Mouse (Mus musculus): ENCODE results near the gene Gm10053. TPM values are rescaled to one million over a fixed set of nuclear protein-coding genes. Genes with fewer than 3 reads are reported as not detected.

Gm10053 gene
- total and polyA plus RNA-seq, 2 experiments from 2014 or later: 35.6 to 302 TPM

- 10% methylated on average over 2 of the region's 2 CpGs for WGBS
- DNase-seq (ENCODE audit: low spot score): no peak
- H3K9ac ChIP-seq (replicated peaks; ENCODE audit: low read length, poor library complexity, severe bottlenecking): no peak overlapping the region
- no peak overlapping the region for H3K27ac ChIP-seq (ENCODE audit: low read depth, low read length)
- H3K4me3 ChIP-seq (ENCODE audit: low read depth, low read length): no peak overlapping the region
- peaks cover 51% of the 10 kb centered on the region for H3K27me3 ChIP-seq (ENCODE audit: insufficient read depth, low read length)
- no peak for ATAC-seq (ENCODE audit: low FRiP score)
- no peaks in the 10 kb centered on the region for H3K9me3 ChIP-seq (ENCODE audit: low read length)
- H3K4me2 ChIP-seq (ENCODE audit: low read depth, low read length, poor library complexity, severe bottlenecking): no peak overlapping the region
- TF ChIP-seq CTCF (IDR thresholded peaks at IDR 0.05): no peak
- peaks cover 9% of the 10 kb centered on the region; the same call in 1 of the 2 replicates for H3K4me1 ChIP-seq (ENCODE audit: insufficient read depth, low read length)
- no peaks in the 10 kb centered on the region for H3K36me3 ChIP-seq (ENCODE audit: insufficient read depth, low read length)
These were observed 26.8 kb downstream of the Gm10053 start for GRCm38 (mm10) chr19:24902256-24902655.

- H3K4me2 ChIP-seq (ENCODE audit: low read depth, low read length, poor library complexity, severe bottlenecking): no peak overlapping the region
- DNase-seq (ENCODE audit: low spot score) (no peak), ATAC-seq (ENCODE audit: low FRiP score) (no peak)
- no peaks in the 10 kb centered on the region for H3K9me3 ChIP-seq (ENCODE audit: low read length)
- WGBS: 64% methylated on average over 2 of the region's 2 CpGs
- peaks cover 6% of the 10 kb centered on the region; the same call in 1 of the 2 replicates for H3K4me1 ChIP-seq (ENCODE audit: insufficient read depth, low read length)
- no peak for TF ChIP-seq CTCF (IDR thresholded peaks at IDR 0.05)
- H3K9ac ChIP-seq (replicated peaks; ENCODE audit: low read length, poor library complexity, severe bottlenecking): no peak overlapping the region
- no peak overlapping the region for H3K27ac ChIP-seq (ENCODE audit: low read depth, low read length)
- peaks cover 46% of the 10 kb centered on the region for H3K27me3 ChIP-seq (ENCODE audit: insufficient read depth, low read length)
- no peak overlapping the region for H3K4me3 ChIP-seq (ENCODE audit: low read depth, low read length)
- no peaks in the 10 kb centered on the region for H3K36me3 ChIP-seq (ENCODE audit: insufficient read depth, low read length)
These were observed 27.3 kb downstream of the Gm10053 start for GRCm38 (mm10) chr19:24902821-24903220.

- H3K4me1 ChIP-seq (ENCODE audit: insufficient read depth, low read length): no peaks in the 10 kb centered on the region
- WGBS: 92% methylated on average over 6 of the region's 6 CpGs
- no peaks in the 10 kb centered on the region for H3K9me3 ChIP-seq (ENCODE audit: low read length)
- H3K27me3 ChIP-seq (ENCODE audit: insufficient read depth, low read length): peaks cover 11% of the 10 kb centered on the region
- H3K4me2 ChIP-seq (ENCODE audit: low read depth, low read length, poor library complexity, severe bottlenecking): no peak overlapping the region
- H3K4me3 ChIP-seq (ENCODE audit: low read depth, low read length): no peak overlapping the region
- no peaks in the 10 kb centered on the region for H3K36me3 ChIP-seq (ENCODE audit: insufficient read depth, low read length)
- H3K27ac ChIP-seq (ENCODE audit: low read depth, low read length): no peak overlapping the region
- no peak for DNase-seq (ENCODE audit: low spot score)
- TF ChIP-seq CTCF (IDR thresholded peaks at IDR 0.05): no peak
- ATAC-seq (ENCODE audit: low FRiP score): no peak
- no peak overlapping the region for H3K9ac ChIP-seq (replicated peaks; ENCODE audit: low read length, poor library complexity, severe bottlenecking)
These were observed 32.2 kb downstream of the Gm10053 start for GRCm38 (mm10) chr19:24907655-24908054.

GRCm38 (mm10) chr19:24908385-24909155 is 33.1 kb downstream of the Gm10053 start:
- no peak overlapping the region for H3K27ac ChIP-seq (ENCODE audit: low read depth, low read length)
- H3K9me3 ChIP-seq (ENCODE audit: low read length): no peaks in the 10 kb centered on the region
- no peak overlapping the region for H3K4me2 ChIP-seq (ENCODE audit: low read depth, low read length, poor library complexity, severe bottlenecking)
- H3K36me3 ChIP-seq (ENCODE audit: insufficient read depth, low read length): no peaks in the 10 kb centered on the region
- H3K4me1 ChIP-seq (ENCODE audit: insufficient read depth, low read length): no peaks in the 10 kb centered on the region
- no peak for TF ChIP-seq CTCF (IDR thresholded peaks at IDR 0.05)
- H3K4me3 ChIP-seq (ENCODE audit: low read depth, low read length): no peak overlapping the region
- DNase-seq (ENCODE audit: low spot score) (no peak), ATAC-seq (ENCODE audit: low FRiP score) (no peak)
- WGBS: 95% methylated on average over 3 of the region's 3 CpGs
- peaks cover 2% of the 10 kb centered on the region; the same call in 1 of the 2 replicates for H3K27me3 ChIP-seq (ENCODE audit: insufficient read depth, low read length)
- H3K9ac ChIP-seq (replicated peaks; ENCODE audit: low read length, poor library complexity, severe bottlenecking): no peak overlapping the region

- TF ChIP-seq CTCF (IDR thresholded peaks at IDR 0.05): no peak
- H3K27ac ChIP-seq (ENCODE audit: low read depth, low read length): no peak overlapping the region
- DNase-seq (ENCODE audit: low spot score) (no peak), ATAC-seq (ENCODE audit: low FRiP score) (no peak)
- no peaks in the 10 kb centered on the region for H3K9me3 ChIP-seq (ENCODE audit: low read length)
- no peak overlapping the region for H3K9ac ChIP-seq (replicated peaks; ENCODE audit: low read length, poor library complexity, severe bottlenecking)
- H3K4me1 ChIP-seq (ENCODE audit: insufficient read depth, low read length): no peaks in the 10 kb centered on the region
- no peak overlapping the region for H3K4me3 ChIP-seq (ENCODE audit: low read depth, low read length)
- no peak overlapping the region for H3K4me2 ChIP-seq (ENCODE audit: low read depth, low read length, poor library complexity, severe bottlenecking)
- peaks cover 3% of the 10 kb centered on the region; the same call in 1 of the 2 replicates for H3K36me3 ChIP-seq (ENCODE audit: insufficient read depth, low read length)
- no peaks in the 10 kb centered on the region for H3K27me3 ChIP-seq (ENCODE audit: insufficient read depth, low read length)
- WGBS: 90% methylated on average over 5 of the region's 5 CpGs
These were observed 45.4 kb downstream of the Gm10053 start for GRCm38 (mm10) chr19:24920866-24921265.

Other genes starting within 250 kb of the Gm10053 start
- gene Tmem252, start 201.7 kb upstream of the Gm10053 start, total RNA-seq (2014; rRNA removed): 0.90 and 1.2 TPM in 2 replicates
- gene Tmem252, start 201.7 kb upstream of the Gm10053 start, polyA plus RNA-seq (2015; fragmentation: Nextera tagmentation; extraction: Ambion mirVana): 0.82 and 0.90 TPM in 2 replicates
- 11.7 TPM in 2 replicates for gene Pgm5, start 13.8 kb upstream of the Gm10053 start, total RNA-seq (2014; rRNA removed)
- gene Pgm5, start 13.8 kb upstream of the Gm10053 start, polyA plus RNA-seq (2015; fragmentation: Nextera tagmentation; extraction: Ambion mirVana): 0.53 and 0.57 TPM in 2 replicates
- not detected in 2 replicates for gene Foxd4, start 25.5 kb downstream of the Gm10053 start, total RNA-seq (2014; rRNA removed)
- gene Foxd4, start 25.5 kb downstream of the Gm10053 start, polyA plus RNA-seq (2015; fragmentation: Nextera tagmentation; extraction: Ambion mirVana): not detected in 2 replicates
- gene Cbwd1, start 85.9 kb downstream of the Gm10053 start, total RNA-seq (2014; rRNA removed): 9.5 and 11.7 TPM in 2 replicates
- 6.6 and 6.8 TPM in 2 replicates for gene Cbwd1, start 85.9 kb downstream of the Gm10053 start, polyA plus RNA-seq (2015; fragmentation: Nextera tagmentation; extraction: Ambion mirVana)
- gene Dock8, start 123.8 kb downstream of the Gm10053 start, total RNA-seq (2014; rRNA removed): 0.44 and 0.71 TPM in 2 replicates
- gene Dock8, start 123.8 kb downstream of the Gm10053 start, polyA plus RNA-seq (2015; fragmentation: Nextera tagmentation; extraction: Ambion mirVana): 0.47 and 0.77 TPM in 2 replicates

Data from midbrain, postnatal 0 days (tissue).